Mouse (Mus musculus) lung, embryonic 16.5 days (tissue): ENCODE results near the gene Rbm20. TPM values are rescaled to one million over a fixed set of nuclear protein-coding genes. Genes with fewer than 3 reads are reported as not detected.

Experiments used
- ATAC-seq: fragments of 200-750 bp; cut with Nextera tagmentation; 2 replicates; pipeline ENCODE4 v1.8.0; 2017; ENCODE audit warnings: low read depth, mild to moderate bottlenecking, moderate library complexity
- H3K27ac ChIP-seq: fragments of 300-500 bp; sonication (generic); 2 replicates; pipeline ENCODE4 v1.5.1; 2014; ENCODE audit warnings: mild to moderate bottlenecking, control low read depth, low read length
- H3K27me3 ChIP-seq: fragments of 300-500 bp; sonication (generic); 2 replicates; pipeline ENCODE4 v1.6.1; 2014; ENCODE audit warnings: low read depth, low read length, mixed read lengths; ENCODE audit not compliant: control insufficient read depth, insufficient read depth
- H3K36me3 ChIP-seq: fragments of 300-500 bp; sonication (generic); 2 replicates; pipeline ENCODE4 v1.6.1; 2014; ENCODE audit warnings: low read length; ENCODE audit not compliant: control insufficient read depth, insufficient read depth
- H3K4me1 ChIP-seq: fragments of 300-500 bp; sonication (generic); replicated peaks from 2 replicates; pipeline ENCODE4 v1.6.1; 2014; ENCODE audit warnings: low read length, mixed read lengths; ENCODE audit not compliant: control insufficient read depth, insufficient read depth
- H3K4me2 ChIP-seq: fragments of 300-500 bp; sonication (generic); 2 replicates; pipeline ENCODE4 v1.6.1; 2014; ENCODE audit warnings: low read depth, low read length, control low read depth
- H3K4me3 ChIP-seq: fragments of 300-500 bp; sonication (generic); 2 replicates; pipeline ENCODE4 v1.5.1; 2014; ENCODE audit warnings: mild to moderate bottlenecking, low read length, control low read depth
- H3K9ac ChIP-seq: fragments of 300-500 bp; sonication (generic); 2 replicates; pipeline ENCODE4 v1.6.1; 2014; ENCODE audit warnings: low read length, control low read depth
- H3K9me3 ChIP-seq: fragments of 300-500 bp; sonication (generic); 2 replicates; pipeline ENCODE4 v1.6.1; 2016; ENCODE audit warnings: low read length; ENCODE audit not compliant: control insufficient read depth
- WGBS: fragments of 180-500 bp; shearing (Covaris S2); extraction: QIAGEN DNeasy Blood & Tissue Kit; methylation state at CpG from one replicate; pipeline ENCODE4 v1.1.7; 2014; 5-methylcytosine and 5-hydroxymethylcytosine counted together
- polyA plus RNA-seq: library from polyadenylated mRNA; unstranded; fragments of >200 nt; fragmentation: Nextera tagmentation; extraction: Ambion mirVana; gene quantifications from 2 replicates; pipeline ENCODE4 v1.2.1, GENCODE M21; 2015

The Rbm20 gene
- polyA plus RNA-seq, 1 experiment from 2014 or later, result 1.5 TPM

- no peaks in the 10 kb centered on the region for H3K36me3 ChIP-seq
- no peak overlapping the region for H3K9ac ChIP-seq
- H3K4me2 ChIP-seq, result no peak overlapping the region
- 52% methylated on average over 6 of the region's 6 CpGs for WGBS
- no peak overlapping the region for H3K4me3 ChIP-seq
- H3K27me3 ChIP-seq, result no peaks in the 10 kb centered on the region
- H3K4me1 ChIP-seq, result no peaks in the 10 kb centered on the region
- H3K27ac ChIP-seq, result no peak overlapping the region
- H3K9me3 ChIP-seq, result no peaks in the 10 kb centered on the region
- no peak for ATAC-seq
Observed at GRCm38 (mm10) chr19:53836569-53837454, 159.7 kb downstream of the Rbm20 start.

- no peak for ATAC-seq
- 51% methylated on average over 9 of the region's 9 CpGs for WGBS
Observed at GRCm38 (mm10) chr19:53838850-53839249, 161.7 kb downstream of the Rbm20 start.

GRCm38 (mm10) chr19:53839837-53840236, 162.7 kb downstream of the Rbm20 start:
- no peak for ATAC-seq
- no peaks in the 10 kb centered on the region for H3K27me3 ChIP-seq
- 62% methylated on average over 6 of the region's 6 CpGs for WGBS
- H3K27ac ChIP-seq, result no peak overlapping the region
- H3K9ac ChIP-seq, result no peak overlapping the region
- H3K36me3 ChIP-seq, result no peaks in the 10 kb centered on the region
- H3K9me3 ChIP-seq, result no peaks in the 10 kb centered on the region
- H3K4me1 ChIP-seq, result no peaks in the 10 kb centered on the region
- no peak overlapping the region for H3K4me3 ChIP-seq
- no peak overlapping the region for H3K4me2 ChIP-seq

More at GRCm38 (mm10) chr19:53838850-53839249, 161.7 kb downstream of the Rbm20 start:
- Histone ChIP-seq H3K9me3 (no peaks in the 10 kb centered on the region), H3K27ac (no peak overlapping the region), H3K4me1 (no peaks in the 10 kb centered on the region), H3K27me3 (no peaks in the 10 kb centered on the region), H3K4me2 (no peak overlapping the region), H3K36me3 (no peaks in the 10 kb centered on the region), H3K4me3 (no peak overlapping the region), H3K9ac (no peak overlapping the region; the same call in 1 of the 2 replicates)

GRCm38 (mm10) chr19:53841915-53842314, 164.8 kb downstream of the Rbm20 start:
- H3K36me3 ChIP-seq, result no peaks in the 10 kb centered on the region
- H3K4me1 ChIP-seq, result no peaks in the 10 kb centered on the region
- 65% methylated on average over 8 of the region's 8 CpGs for WGBS
- ATAC-seq, result no peak
- H3K4me2 ChIP-seq, result no peak overlapping the region
- no peak overlapping the region for H3K27ac ChIP-seq
- no peaks in the 10 kb centered on the region for H3K9me3 ChIP-seq
- H3K27me3 ChIP-seq, result no peaks in the 10 kb centered on the region
- H3K4me3 ChIP-seq, result no peak overlapping the region
- no peak overlapping the region for H3K9ac ChIP-seq

- H3K4me2 ChIP-seq, result no peak overlapping the region
- H3K36me3 ChIP-seq, result no peaks in the 10 kb centered on the region
- 63% methylated on average over 8 of the region's 8 CpGs for WGBS
- H3K9ac ChIP-seq, result no peak overlapping the region
- H3K4me3 ChIP-seq, result no peak overlapping the region
- no peaks in the 10 kb centered on the region for H3K9me3 ChIP-seq
- no peak overlapping the region for H3K27ac ChIP-seq
- no peaks in the 10 kb centered on the region for H3K27me3 ChIP-seq
- peak; percentile 53; the same call in 1 of the 2 replicates for ATAC-seq
- no peaks in the 10 kb centered on the region for H3K4me1 ChIP-seq
Observed at GRCm38 (mm10) chr19:53843972-53844371, 166.9 kb downstream of the Rbm20 start.

DNA sequence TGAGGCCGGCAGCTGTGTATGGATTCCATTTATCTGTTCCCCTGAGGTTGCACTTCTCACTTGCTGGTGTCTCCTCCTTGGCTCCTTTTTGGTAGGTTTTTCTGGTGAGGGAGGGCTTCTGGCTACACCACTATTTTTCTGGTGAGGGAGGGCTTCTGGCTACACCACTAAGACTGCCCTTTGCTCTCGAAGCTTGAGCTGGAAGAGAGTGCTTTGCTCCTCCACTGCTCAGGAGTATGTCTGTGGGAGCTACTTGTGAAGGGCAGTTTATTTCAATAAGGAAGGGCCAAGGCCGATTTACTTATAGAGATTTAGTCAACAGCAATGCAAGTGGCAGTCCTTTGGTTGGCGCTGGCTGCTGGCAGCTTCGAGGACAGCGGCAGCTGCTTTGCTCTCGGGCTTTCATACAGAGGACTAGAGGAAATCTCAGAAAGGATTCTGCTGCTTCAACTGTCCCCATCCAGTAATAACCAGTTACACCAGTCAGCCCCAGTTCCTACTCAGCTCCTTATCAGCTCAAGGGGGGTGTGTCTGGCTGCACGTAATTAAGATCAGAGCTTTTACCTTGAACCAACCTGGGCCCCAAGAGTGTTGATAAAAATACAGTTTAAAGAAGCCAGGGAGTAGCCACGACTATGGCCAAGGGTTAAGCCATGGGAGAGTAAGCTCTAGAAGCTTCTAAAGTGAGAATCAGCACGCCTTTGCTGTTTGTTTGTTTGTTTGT, 171.3 kb downstream of the Rbm20 start:
- H3K4me1 ChIP-seq, result peaks cover 29% of the 10 kb centered on the region
- H3K4me2 ChIP-seq, result no peak overlapping the region
- 64% methylated on average over 10 of the region's 10 CpGs for WGBS
- H3K4me3 ChIP-seq, result no peak overlapping the region
- no peaks in the 10 kb centered on the region for H3K36me3 ChIP-seq
- H3K9ac ChIP-seq, result no peak overlapping the region
- no peak overlapping the region for H3K27ac ChIP-seq
- H3K27me3 ChIP-seq, result no peaks in the 10 kb centered on the region
- H3K9me3 ChIP-seq, result no peaks in the 10 kb centered on the region
- ATAC-seq, result no peak

GRCm38 (mm10) chr19:53850166-53850922, 173.2 kb downstream of the Rbm20 start:
- Histone ChIP-seq H3K36me3 (no peaks in the 10 kb centered on the region), H3K4me1 (peaks cover 29% of the 10 kb centered on the region), H3K9ac (peak overlapping the region; percentile 13), H3K4me2 (peak overlapping the region; percentile 28), H3K9me3 (no peaks in the 10 kb centered on the region), H3K4me3 (no peak overlapping the region), H3K27me3 (no peaks in the 10 kb centered on the region), H3K27ac (peak overlapping the region; percentile 89)
- peak; percentile 81 for ATAC-seq
- 25% methylated on average over 18 of the region's 18 CpGs for WGBS

DNA sequence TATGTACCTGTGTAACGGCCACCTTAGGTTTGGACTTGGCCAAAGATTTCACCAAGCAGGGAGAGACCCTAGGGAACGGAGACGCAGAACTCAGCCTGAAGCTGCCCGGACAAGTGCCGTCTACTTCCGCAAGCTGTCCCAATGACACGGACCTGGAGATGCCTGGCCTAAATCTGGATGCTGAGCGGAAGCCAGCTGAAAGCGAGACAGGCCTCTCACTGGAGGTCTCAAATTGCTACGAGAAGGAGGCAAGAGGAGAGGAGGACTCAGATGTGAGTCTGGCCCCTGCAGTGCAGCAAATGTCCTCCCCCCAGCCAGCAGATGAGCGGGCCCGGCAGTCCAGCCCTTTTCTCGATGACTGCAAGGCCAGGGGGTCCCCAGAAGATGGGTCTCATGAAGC, 174.2 kb downstream of the Rbm20 start:
- no peak overlapping the region for H3K4me2 ChIP-seq
- H3K9ac ChIP-seq, result no peak overlapping the region
- 82% methylated on average over 13 of the region's 13 CpGs for WGBS
- H3K4me3 ChIP-seq, result no peak overlapping the region
- no peak overlapping the region for H3K27ac ChIP-seq
- no peaks in the 10 kb centered on the region for H3K9me3 ChIP-seq
- no peak for ATAC-seq
- no peaks in the 10 kb centered on the region for H3K27me3 ChIP-seq
- peaks cover 29% of the 10 kb centered on the region for H3K4me1 ChIP-seq
- no peaks in the 10 kb centered on the region for H3K36me3 ChIP-seq
